Mouse (Mus musculus): Measurements from ENCODE around the gene D230025D16Rik.

- TF ChIP-seq POLR2A (IDR thresholded peaks at IDR 0.05; ENCODE audit: low read depth, low read length) (no peak), CTCF (conservative IDR thresholded peaks at IDR 0.05; ENCODE audit: insufficient read depth, insufficient read length, low read depth, low read length) (no peak)
Measured at GRCm38 (mm10) chr8:105266775-105267174, 41.8 kb downstream of the D230025D16Rik start.

Measured in kidney, adult 2 months (tissue).